Mouse (Mus musculus) neural tube, embryonic 10.5 days (tissue): ENCODE results near the gene Slc50a1.
A peak's percentile ranks its signal among the peaks of the same experiment; 100 is the strongest.

Experiments used
- DNase-seq: peaks from one replicate; pipeline ENCODE4 v3.0.0-alpha.2; 2017; ENCODE audit warnings: low spot score; ENCODE audit errors: extremely low spot score

Gene Slc50a1

GRCm38 (mm10) chr3:89295685-89296230, 25.4 kb upstream of the Slc50a1 start:
- DNase-seq = no peak

- no peak for DNase-seq
Observed at GRCm38 (mm10) chr3:89294195-89294594, 23.8 kb upstream of the Slc50a1 start.

- no peak for DNase-seq
Observed at GRCm38 (mm10) chr3:89293247-89293918, 23.0 kb upstream of the Slc50a1 start.

GRCm38 (mm10) chr3:89292303-89292702, 21.9 kb upstream of the Slc50a1 start:
- DNase-seq = no peak

GRCm38 (mm10) chr3:89291874-89292273, 21.5 kb upstream of the Slc50a1 start:
- DNase-seq = no peak

GRCm38 (mm10) chr3:89288503-89288928, 18.1 kb upstream of the Slc50a1 start:
- no peak for DNase-seq

- no peak for DNase-seq
Observed at GRCm38 (mm10) chr3:89287286-89287685, 16.9 kb upstream of the Slc50a1 start.

GRCm38 (mm10) chr3:89285526-89285925, 15.2 kb upstream of the Slc50a1 start:
- DNase-seq = no peak

GRCm38 (mm10) chr3:89284261-89284660, 13.9 kb upstream of the Slc50a1 start:
- no peak for DNase-seq

GRCm38 (mm10) chr3:89282291-89282643, 11.9 kb upstream of the Slc50a1 start:
- DNase-seq = no peak

GRCm38 (mm10) chr3:89281579-89282290, 11.4 kb upstream of the Slc50a1 start:
- peak; percentile 84 for DNase-seq

GRCm38 (mm10) chr3:89280606-89281511, 10.5 kb upstream of the Slc50a1 start, which contains the start of gene Efna1:
Gene Efna1 (minus strand): TSS chr3:89281142.
- peak; percentile 61 for DNase-seq

GRCm38 (mm10) chr3:89280050-89280605, 9.8 kb upstream of the Slc50a1 start:
- DNase-seq = no peak

- peak; percentile 80 for DNase-seq
Observed at GRCm38 (mm10) chr3:89279153-89279890, 9.0 kb upstream of the Slc50a1 start.

- DNase-seq = no peak
Observed at GRCm38 (mm10) chr3:89278643-89279042, 8.3 kb upstream of the Slc50a1 start.

GRCm38 (mm10) chr3:89278107-89278506, 7.7 kb upstream of the Slc50a1 start:
- no peak for DNase-seq

GRCm38 (mm10) chr3:89277281-89278021, 7.1 kb upstream of the Slc50a1 start:
- DNase-seq = no peak

GRCm38 (mm10) chr3:89276061-89276460, 5.7 kb upstream of the Slc50a1 start:
- DNase-seq = no peak

GRCm38 (mm10) chr3:89271760-89272159, 1.4 kb upstream of the Slc50a1 start:
- no peak for DNase-seq

GRCm38 (mm10) chr3:89270891-89271290, 521 bp upstream of the Slc50a1 start:
- DNase-seq = no peak
